Mouse (Mus musculus): Measurements from ENCODE around the gene Nuak1. TPM values are rescaled to one million over a fixed set of nuclear protein-coding genes. Genes with fewer than 3 reads are reported as not detected.

Gene Nuak1
- total and polyA plus RNA-seq, 3 experiments, result 1.2 to 3.4 (median 1.6) TPM

DNA sequence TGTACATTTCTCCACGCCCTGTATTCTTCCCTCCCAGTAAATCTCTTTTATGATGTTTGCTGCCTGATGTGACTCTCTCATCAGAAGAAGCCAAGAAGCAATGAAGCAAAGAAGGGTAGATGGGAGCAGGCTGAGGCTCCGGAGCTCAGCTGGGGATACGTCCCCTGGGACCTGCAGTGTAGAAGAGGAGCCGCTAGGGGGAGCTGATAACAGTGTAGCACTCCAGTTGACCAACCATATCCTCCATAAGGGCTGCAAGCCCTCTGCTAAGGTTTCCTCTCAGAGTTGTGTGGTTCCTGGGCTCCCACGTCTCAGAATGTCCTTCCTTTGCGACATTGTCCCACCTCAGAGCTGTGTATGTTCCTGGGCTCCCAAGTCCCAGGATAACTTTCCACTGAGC is 47.9 kb upstream of the Nuak1 start:
- Histone ChIP-seq H3K4me3 (replicated peaks in 1 of 3; ENCODE audit: low read depth in 2 of 3, low read length in 2 of 3, poor library complexity in 1 of 3) (no peak overlapping the region), H3K4me2 (ENCODE audit: insufficient read depth, low read depth, poor library complexity, severe bottlenecking) (no peak overlapping the region), H3K9me3 (replicated peaks; ENCODE audit: low read length) (peaks cover 7% of the 10 kb centered on the region), H3K4me1 (ENCODE audit: control insufficient read depth in 1 of 2, insufficient read depth in 2 of 2) (no peaks in the 10 kb centered on the region), H3K36me3 (replicated peaks in 1 of 2; ENCODE audit: control insufficient read depth in 1 of 2, insufficient read depth in 1 of 2, low read length in 1 of 2) (no peaks in the 10 kb centered on the region), H3K79me2 (replicated peaks; ENCODE audit: control insufficient read depth, extremely low read depth, insufficient read depth, poor library complexity, severe bottlenecking) (no peaks in the 10 kb centered on the region), H3K27ac (ENCODE audit: insufficient read depth, low read depth) (no peak overlapping the region), H3K27me3 (replicated peaks) (peaks cover 2% of the 10 kb centered on the region), H3K9ac (ENCODE audit: insufficient read depth, low read depth) (no peak overlapping the region)
- in situ Hi-C loops (cut with MboI; ENCODE audit: low pct_ligation_motif_present, low pct_unique_long_range_greater_than_20kb, low sequenced_read_pairs) (no loop called here), dilution Hi-C loops (cut with MboI; ENCODE audit: extremely low pct_ligation_motif_present, extremely low pct_unique_long_range_greater_than_20kb, low sequenced_read_pairs) (no loop called here)
- DNase-seq (ENCODE audit: extremely low read depth), result peak; percentile 72
- TF ChIP-seq RAD21 (IDR thresholded peaks at IDR 0.05; ENCODE audit: low read depth, low read length) (peak; percentile 55), KAT2A (IDR thresholded peaks at IDR 0.05; ENCODE audit: insufficient replicate concordance, low read length) (0 out of 2 replicates have a peak, but pooled peaks have one; percentile 58), SMC3 (IDR thresholded peaks at IDR 0.05; ENCODE audit: low read depth, low read length) (peak; percentile 63), CTCF (conservative IDR thresholded peaks at IDR 0.05 in 1 of 2, IDR thresholded peaks at IDR 0.05 in 1 of 2; ENCODE audit: low read depth in 2 of 2, low read length in 2 of 2) (peak; percentile 84 to 89), IRF4 (IDR thresholded peaks at IDR 0.05; ENCODE audit: low read depth, low read length) (peak; percentile 39; the same call in 1 of the 2 replicates), BHLHE40 (IDR thresholded peaks at IDR 0.05; ENCODE audit: low read depth, low read length) (no peak)

DNA sequence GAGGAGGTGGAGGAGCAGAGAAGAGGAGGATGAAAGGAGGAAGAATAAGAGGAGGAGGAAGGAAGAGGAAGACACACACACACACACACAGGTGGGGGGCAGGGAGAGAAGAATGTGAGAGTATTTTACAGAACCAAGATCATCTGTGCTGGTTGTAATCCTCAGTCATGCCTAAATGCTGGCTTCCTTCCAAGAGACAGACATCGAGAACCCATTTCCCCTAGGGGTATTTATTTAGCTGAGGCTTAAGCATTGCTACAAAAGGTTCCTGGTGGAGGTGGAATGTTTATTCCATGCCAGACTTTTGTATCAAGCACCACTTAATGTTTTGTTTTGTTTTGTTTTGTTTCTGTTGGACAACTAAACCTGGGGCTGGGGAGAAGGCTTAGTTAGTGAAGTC is 44.3 kb upstream of the Nuak1 start:
- Histone ChIP-seq H3K4me3 (replicated peaks in 1 of 3; ENCODE audit: low read depth in 2 of 3, low read length in 2 of 3, poor library complexity in 1 of 3) (no peak overlapping the region), H3K4me2 (ENCODE audit: insufficient read depth, low read depth, poor library complexity, severe bottlenecking) (no peak overlapping the region), H3K27ac (ENCODE audit: insufficient read depth, low read depth) (no peak overlapping the region), H3K27me3 (replicated peaks) (no peaks in the 10 kb centered on the region), H3K79me2 (replicated peaks; ENCODE audit: control insufficient read depth, extremely low read depth, insufficient read depth, poor library complexity, severe bottlenecking) (no peaks in the 10 kb centered on the region), H3K9me3 (replicated peaks; ENCODE audit: low read length) (peaks cover 7% of the 10 kb centered on the region), H3K4me1 (ENCODE audit: control insufficient read depth in 1 of 2, insufficient read depth in 2 of 2) (peaks cover 5 to 16% of the 10 kb centered on the region in 2 experiments; a peak in 3 of 4 replicates), H3K9ac (ENCODE audit: insufficient read depth, low read depth) (no peak overlapping the region), H3K36me3 (replicated peaks in 1 of 2; ENCODE audit: control insufficient read depth in 1 of 2, insufficient read depth in 1 of 2, low read length in 1 of 2) (no peaks in the 10 kb centered on the region)
- dilution Hi-C loops (cut with MboI; ENCODE audit: extremely low pct_ligation_motif_present, extremely low pct_unique_long_range_greater_than_20kb, low sequenced_read_pairs), result no loop called here
- in situ Hi-C loops (cut with MboI; ENCODE audit: low pct_ligation_motif_present, low pct_unique_long_range_greater_than_20kb, low sequenced_read_pairs), result no loop called here
- TF ChIP-seq USF2 (conservative IDR thresholded peaks at IDR 0.05; ENCODE audit: low read depth, low read length) (no peak), ELF1 (IDR thresholded peaks at IDR 0.05; ENCODE audit: low read depth, low read length) (no peak), POLR2A (IDR thresholded peaks at IDR 0.05; ENCODE audit: low read depth, low read length) (no peak), POLR2AphosphoS2 (IDR thresholded peaks at IDR 0.05; ENCODE audit: low read depth, low read length) (no peak), MAFK (IDR thresholded peaks at IDR 0.05; ENCODE audit: insufficient replicate concordance, low read length) (no peak), KAT2A (IDR thresholded peaks at IDR 0.05; ENCODE audit: insufficient replicate concordance, low read length) (no peak), MYC (IDR thresholded peaks at IDR 0.05; ENCODE audit: low read depth, low read length) (no peak)
- no peak for DNase-seq (ENCODE audit: extremely low read depth)

DNA sequence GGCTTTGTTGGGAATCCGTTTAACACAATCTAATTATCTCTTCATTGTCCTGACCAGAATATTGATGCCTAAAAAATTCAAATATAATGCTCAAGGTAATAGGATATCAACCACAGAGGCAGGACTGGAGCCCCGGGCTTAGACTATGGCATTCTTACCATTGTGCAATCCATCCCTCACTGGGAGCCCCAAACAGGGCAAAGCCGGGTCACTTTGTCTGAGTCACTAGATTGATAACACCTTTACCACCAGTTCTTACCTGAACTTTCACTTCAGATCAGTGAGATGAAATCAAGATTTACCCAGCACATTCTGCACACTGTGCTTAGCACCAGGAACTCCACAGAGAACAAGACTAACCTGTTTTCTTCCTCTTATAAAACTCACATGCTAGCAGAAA is 43.2 kb upstream of the Nuak1 start:
- Histone ChIP-seq H3K9me3 (replicated peaks; ENCODE audit: low read length) (peaks cover 7% of the 10 kb centered on the region), H3K4me2 (ENCODE audit: insufficient read depth, low read depth, poor library complexity, severe bottlenecking) (no peak overlapping the region), H3K36me3 (replicated peaks in 1 of 2; ENCODE audit: control insufficient read depth in 1 of 2, insufficient read depth in 1 of 2, low read length in 1 of 2) (no peaks in the 10 kb centered on the region), H3K4me3 (replicated peaks in 1 of 3; ENCODE audit: low read depth in 2 of 3, low read length in 2 of 3, poor library complexity in 1 of 3) (no peak overlapping the region), H3K27ac (ENCODE audit: insufficient read depth, low read depth) (no peak overlapping the region), H3K27me3 (replicated peaks) (no peaks in the 10 kb centered on the region), H3K9ac (ENCODE audit: insufficient read depth, low read depth) (no peak overlapping the region), H3K4me1 (ENCODE audit: control insufficient read depth in 1 of 2, insufficient read depth in 2 of 2) (peaks cover 5 to 16% of the 10 kb centered on the region in 2 experiments; a peak in 3 of 4 replicates), H3K79me2 (replicated peaks; ENCODE audit: control insufficient read depth, extremely low read depth, insufficient read depth, poor library complexity, severe bottlenecking) (no peaks in the 10 kb centered on the region)
- no peak for DNase-seq (ENCODE audit: extremely low read depth)
- in situ Hi-C loops (cut with MboI; ENCODE audit: low pct_ligation_motif_present, low pct_unique_long_range_greater_than_20kb, low sequenced_read_pairs), result no loop called here
- dilution Hi-C loops (cut with MboI; ENCODE audit: extremely low pct_ligation_motif_present, extremely low pct_unique_long_range_greater_than_20kb, low sequenced_read_pairs), result no loop called here
- no peak for TF ChIP-seq MAFK (IDR thresholded peaks at IDR 0.05; ENCODE audit: insufficient replicate concordance, low read length)
- no peak for TF ChIP-seq RCOR1 (conservative IDR thresholded peaks at IDR 0.05; ENCODE audit: low read depth, low read length)
- TF ChIP-seq MAX (IDR thresholded peaks at IDR 0.05; ENCODE audit: low read length), result no peak
- no peak for TF ChIP-seq KAT2A (IDR thresholded peaks at IDR 0.05; ENCODE audit: insufficient replicate concordance, low read length)
- TF ChIP-seq POLR2A (IDR thresholded peaks at IDR 0.05; ENCODE audit: low read depth, low read length), result no peak
- no peak for TF ChIP-seq USF1 (IDR thresholded peaks at IDR 0.05; ENCODE audit: low read depth, low read length)
- TF ChIP-seq MXI1 (IDR thresholded peaks at IDR 0.05; ENCODE audit: low read depth, low read length), result no peak
- TF ChIP-seq MAZ (IDR thresholded peaks at IDR 0.05; ENCODE audit: low read depth, low read length), result no peak
- no peak for TF ChIP-seq PAX5 (IDR thresholded peaks at IDR 0.05; ENCODE audit: low read length)
- TF ChIP-seq JUND (conservative IDR thresholded peaks at IDR 0.05; ENCODE audit: low read depth, low read length), result no peak
- no peak for TF ChIP-seq GABPA (IDR thresholded peaks at IDR 0.05; ENCODE audit: insufficient replicate concordance, low read depth, low read length)
- TF ChIP-seq E2F4 (IDR thresholded peaks at IDR 0.05; ENCODE audit: insufficient replicate concordance, low read depth, low read length), result no peak
- TF ChIP-seq MYC (IDR thresholded peaks at IDR 0.05; ENCODE audit: low read depth, low read length), result no peak
- no peak for TF ChIP-seq CHD2 (IDR thresholded peaks at IDR 0.05; ENCODE audit: low read length)
- TF ChIP-seq ZNF384 (IDR thresholded peaks at IDR 0.05; ENCODE audit: low read depth, low read length), result no peak
- TF ChIP-seq JUN (IDR thresholded peaks at IDR 0.05; ENCODE audit: insufficient read depth, low read depth, low read length), result no peak
- TF ChIP-seq RAD21 (IDR thresholded peaks at IDR 0.05; ENCODE audit: low read depth, low read length), result no peak
- TF ChIP-seq ETS1 (conservative IDR thresholded peaks at IDR 0.05; ENCODE audit: low read depth, low read length), result no peak
- TF ChIP-seq NELFE (IDR thresholded peaks at IDR 0.05; ENCODE audit: low read depth, low read length), result no peak

Measured in CH12.LX (cell line).